Mouse (Mus musculus) adrenal gland, postnatal 0 days (tissue): Measurements from ENCODE around the gene Plg. TPM values are rescaled to one million over a fixed set of nuclear protein-coding genes. Genes with fewer than 3 reads are reported as not detected.

ENCODE experiments used
- polyA plus RNA-seq: library from polyadenylated mRNA; unstranded; fragments of >200 nt; fragmentation: Nextera tagmentation; extraction: Ambion mirVana; gene quantifications from 2 replicates; pipeline ENCODE4 v1.2.1, GENCODE M21; 2015

Plg gene
- polyA plus RNA-seq, result 22.2 and 31.1 TPM in 2 replicates

DNA sequence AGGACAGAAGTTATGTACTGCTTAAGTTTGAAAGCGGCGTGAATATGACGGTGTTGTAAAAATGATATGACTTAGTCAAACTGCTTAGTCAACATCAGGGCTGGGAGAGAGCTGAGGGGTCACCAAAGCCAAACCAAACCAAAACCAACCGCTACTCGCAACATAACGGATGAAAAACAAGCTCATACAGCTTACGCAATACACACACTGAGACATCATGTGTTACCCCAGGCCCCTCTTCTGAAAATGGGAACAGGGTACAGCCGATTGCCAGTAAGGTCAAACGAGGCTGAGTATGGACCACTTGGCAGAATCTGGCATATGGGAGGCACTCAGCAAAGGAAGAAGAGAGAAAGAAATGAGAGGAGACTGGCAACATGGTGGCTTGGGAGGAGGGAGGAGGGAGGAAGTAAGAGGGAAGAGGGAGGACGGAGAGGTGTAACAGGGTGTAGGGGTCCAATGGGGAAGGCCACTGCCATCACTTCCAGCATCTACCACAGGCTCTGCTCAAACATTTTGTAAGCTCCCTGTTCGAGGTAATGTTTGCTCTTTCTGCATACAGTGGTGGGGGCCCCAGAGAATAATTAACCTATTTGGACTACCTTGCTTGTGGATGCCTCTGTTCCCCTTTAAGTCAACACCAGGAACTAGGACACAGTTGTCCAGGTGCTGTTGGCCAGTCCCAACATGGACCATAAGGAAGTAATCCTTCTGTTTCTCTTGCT is at the start of gene Plg:
Gene Plg (plus strand): TSS at position 628 of the 725 bp plus-strand sequence.

Other genes with a start within 250 kb of the Plg start
- gene Map3k4, start 59.8 kb upstream of the Plg start, polyA plus RNA-seq, result 29.3 and 34.9 TPM in 2 replicates
- 0.16 and 0.62 TPM in 2 replicates for gene Slc22a3, start 129.1 kb downstream of the Plg start, polyA plus RNA-seq
- gene Slc22a2, start 205.5 kb downstream of the Plg start, polyA plus RNA-seq, result 0.13 and 0.23 TPM in 2 replicates